Mouse (Mus musculus): ENCODE results near the gene Rhoa. TPM values are rescaled to one million over a fixed set of nuclear protein-coding genes. Genes with fewer than 3 reads are reported as not detected.
"Not testable (repeated sequence)": the region's sequence is repeated elsewhere in the genome, so short reads cannot be mapped to it uniquely, and the experiment has no call there.

The Rhoa gene
- polyA plus RNA-seq, 1 experiment: 151 TPM

- DNase-seq (ENCODE audit: low read depth): not testable (repeated sequence)
These were observed 18.2 kb upstream of the Rhoa start for GRCm38 (mm10) chr9:108287526-108288238.

- DNase-seq (ENCODE audit: low read depth): no peak
These were observed 16.6 kb upstream of the Rhoa start for GRCm38 (mm10) chr9:108289347-108289746.

GRCm38 (mm10) chr9:108290016-108290750 is 15.7 kb upstream of the Rhoa start, which contains the start of gene Nicn1:
Gene Nicn1 (plus strand): TSS chr9:108290429.
- DNase-seq (ENCODE audit: low read depth): peak; percentile 91

- DNase-seq (ENCODE audit: low read depth): no peak
These were observed 15.2 kb upstream of the Rhoa start for GRCm38 (mm10) chr9:108290773-108291172.

GRCm38 (mm10) chr9:108296453-108297355 is 9.2 kb upstream of the Rhoa start, which contains the start of gene Amt:
Gene Amt (plus strand): TSS chr9:108296853.
- no peak for DNase-seq (ENCODE audit: low read depth)

- no peak for DNase-seq (ENCODE audit: low read depth)
These were observed 4.1 kb upstream of the Rhoa start for GRCm38 (mm10) chr9:108301853-108302252.

- DNase-seq (ENCODE audit: low read depth): no peak
These were observed 1.2 kb upstream of the Rhoa start for GRCm38 (mm10) chr9:108304716-108305115.

- DNase-seq (ENCODE audit: low read depth): no peak
These were observed 759 bp upstream of the Rhoa start for GRCm38 (mm10) chr9:108305170-108305569.

GRCm38 (mm10) chr9:108306571-108306980 is 647 bp downstream of the Rhoa start:
- no peak for DNase-seq (ENCODE audit: low read depth)

GRCm38 (mm10) chr9:108307021-108307807 is 1.3 kb downstream of the Rhoa start:
- DNase-seq (ENCODE audit: low read depth): no peak

GRCm38 (mm10) chr9:108308141-108308540 is 2.2 kb downstream of the Rhoa start:
- DNase-seq (ENCODE audit: low read depth): no peak

- DNase-seq (ENCODE audit: low read depth): no peak
These were observed 11.6 kb downstream of the Rhoa start for GRCm38 (mm10) chr9:108317572-108317971.

GRCm38 (mm10) chr9:108318462-108318861 is 12.5 kb downstream of the Rhoa start:
- no peak for DNase-seq (ENCODE audit: low read depth)

- DNase-seq (ENCODE audit: low read depth): not testable (repeated sequence)
These were observed 16.1 kb downstream of the Rhoa start for GRCm38 (mm10) chr9:108322054-108322453.

GRCm38 (mm10) chr9:108324784-108325183 is 18.9 kb downstream of the Rhoa start:
- DNase-seq (ENCODE audit: low read depth): no peak

- DNase-seq (ENCODE audit: low read depth): no peak
These were observed 19.9 kb downstream of the Rhoa start for GRCm38 (mm10) chr9:108325811-108326210.

- DNase-seq (ENCODE audit: low read depth): no peak
These were observed 32.1 kb downstream of the Rhoa start for GRCm38 (mm10) chr9:108337848-108338550.

- DNase-seq (ENCODE audit: low read depth): no peak
These were observed 32.6 kb downstream of the Rhoa start for GRCm38 (mm10) chr9:108338551-108338885.

- DNase-seq (ENCODE audit: low read depth): peak; percentile 95
These were observed 33.2 kb downstream of the Rhoa start, which contains the start of gene Gpx1 for GRCm38 (mm10) chr9:108338886-108339781. Gene Gpx1 (plus strand): TSS chr9:108338903.

- DNase-seq (ENCODE audit: low read depth): no peak
These were observed 33.9 kb downstream of the Rhoa start for GRCm38 (mm10) chr9:108339886-108340257.

All from gonadal fat pad, adult 2 months (tissue).